Mouse (Mus musculus) neural tube, embryonic 12.5 days (tissue): ENCODE measurements around the gene Nim1k. TPM values are rescaled to one million over a fixed set of nuclear protein-coding genes. Genes with fewer than 3 reads are reported as not detected.
A peak's percentile ranks its signal among the peaks of the same experiment; 100 is the strongest.

Source experiments
- ATAC-seq: fragments of 200-750 bp; cut with Nextera tagmentation; 2 replicates; pipeline ENCODE4 v1.8.0; 2017; ENCODE audit warnings: low read depth, mild to moderate bottlenecking, moderate TSS enrichment, moderate library complexity; ENCODE audit not compliant: low FRiP score
- H3K27ac ChIP-seq: fragments of 300-500 bp; sonication (generic); 2 replicates; pipeline ENCODE4 v1.5.1; 2016
- H3K27me3 ChIP-seq: fragments of 300-500 bp; sonication (generic); replicated peaks from 2 replicates; pipeline ENCODE4 v1.6.1; 2016; ENCODE audit warnings: mild to moderate bottlenecking
- H3K36me3 ChIP-seq: fragments of 300-500 bp; sonication (generic); 2 replicates; pipeline ENCODE4 v1.6.1; 2016; ENCODE audit warnings: mild to moderate bottlenecking
- H3K4me1 ChIP-seq: fragments of 300-500 bp; sonication (generic); 2 replicates; pipeline ENCODE4 v1.6.1; 2016
- H3K4me2 ChIP-seq: fragments of 300-500 bp; sonication (generic); replicated peaks from 2 replicates; pipeline ENCODE4 v1.6.1; 2016; ENCODE audit warnings: mild to moderate bottlenecking
- H3K4me3 ChIP-seq: fragments of 300-500 bp; sonication (generic); 2 replicates; pipeline ENCODE4 v1.5.1; 2016
- H3K9ac ChIP-seq: fragments of 300-500 bp; sonication (generic); 2 replicates; pipeline ENCODE4 v1.6.1; 2016; ENCODE audit warnings: mild to moderate bottlenecking
- H3K9me3 ChIP-seq: fragments of 300-500 bp; sonication (generic); 2 replicates; pipeline ENCODE4 v1.6.1; 2016; ENCODE audit warnings: mild to moderate bottlenecking
- WGBS: fragments of 180-500 bp; shearing (Covaris S2); methylation state at CpG from one replicate; pipeline ENCODE4 v1.1.7; 2016; 5-methylcytosine and 5-hydroxymethylcytosine counted together
- polyA plus RNA-seq: library from polyadenylated mRNA; unstranded; fragments of >200 nt; fragmentation: Nextera tagmentation; extraction: Ambion mirVana; gene quantifications from 2 replicates; pipeline ENCODE4 v1.2.1, GENCODE M21; 2016

Nim1k gene
- polyA plus RNA-seq, 1 experiment from 2014 or later, result 1.9 TPM

- no peak for ATAC-seq
- H3K27ac ChIP-seq, result no peak overlapping the region
- no peaks in the 10 kb centered on the region for H3K36me3 ChIP-seq
- peak overlapping the region; percentile 82 for H3K4me2 ChIP-seq
- no peaks in the 10 kb centered on the region for H3K27me3 ChIP-seq
- 40% methylated on average over 3 of the region's 3 CpGs for WGBS
- H3K9me3 ChIP-seq, result no peaks in the 10 kb centered on the region
- H3K9ac ChIP-seq, result no peak overlapping the region
- H3K4me3 ChIP-seq, result peak overlapping the region; percentile 52; the same call in 1 of the 2 replicates
- H3K4me1 ChIP-seq, result peaks cover 20% of the 10 kb centered on the region; the same call in 1 of the 2 replicates
Observed at GRCm38 (mm10) chr13:119754635-119755020, 1.1 kb downstream of the Nim1k start.

- Histone ChIP-seq H3K27me3 (no peaks in the 10 kb centered on the region), H3K36me3 (no peaks in the 10 kb centered on the region), H3K27ac (no peak overlapping the region), H3K9ac (no peak overlapping the region), H3K4me1 (peaks cover 20% of the 10 kb centered on the region; the same call in 1 of the 2 replicates), H3K4me3 (no peak overlapping the region), H3K4me2 (0 out of 2 replicates have a peak overlapping the region, but pooled peaks have one; percentile 82), H3K9me3 (no peaks in the 10 kb centered on the region)
- WGBS, result 50% methylated on average over 9 of the region's 9 CpGs
- no peak for ATAC-seq
Observed at GRCm38 (mm10) chr13:119753859-119754634, 1.6 kb downstream of the Nim1k start.

- peaks cover 2% of the 10 kb centered on the region; the same call in 1 of the 2 replicates for H3K4me1 ChIP-seq
- H3K27me3 ChIP-seq, result no peaks in the 10 kb centered on the region
- no peak overlapping the region for H3K27ac ChIP-seq
- H3K36me3 ChIP-seq, result no peaks in the 10 kb centered on the region
- no peaks in the 10 kb centered on the region for H3K9me3 ChIP-seq
- H3K9ac ChIP-seq, result no peak overlapping the region
- no peak for ATAC-seq
- no peak overlapping the region for H3K4me3 ChIP-seq
- no peak overlapping the region for H3K4me2 ChIP-seq
- 90% methylated on average over 4 of the region's 4 CpGs for WGBS
Observed at GRCm38 (mm10) chr13:119746930-119747329, 8.8 kb downstream of the Nim1k start.

- Histone ChIP-seq H3K4me3 (no peak overlapping the region), H3K4me2 (no peak overlapping the region), H3K4me1 (peaks cover 8% of the 10 kb centered on the region; the same call in 1 of the 2 replicates), H3K9me3 (no peaks in the 10 kb centered on the region), H3K27me3 (no peaks in the 10 kb centered on the region), H3K36me3 (no peaks in the 10 kb centered on the region), H3K27ac (no peak overlapping the region), H3K9ac (no peak overlapping the region)
- WGBS, result 70% methylated on average over 3 of the region's 3 CpGs
- ATAC-seq, result no peak
Observed at GRCm38 (mm10) chr13:119743470-119743869, 12.2 kb downstream of the Nim1k start.

DNA sequence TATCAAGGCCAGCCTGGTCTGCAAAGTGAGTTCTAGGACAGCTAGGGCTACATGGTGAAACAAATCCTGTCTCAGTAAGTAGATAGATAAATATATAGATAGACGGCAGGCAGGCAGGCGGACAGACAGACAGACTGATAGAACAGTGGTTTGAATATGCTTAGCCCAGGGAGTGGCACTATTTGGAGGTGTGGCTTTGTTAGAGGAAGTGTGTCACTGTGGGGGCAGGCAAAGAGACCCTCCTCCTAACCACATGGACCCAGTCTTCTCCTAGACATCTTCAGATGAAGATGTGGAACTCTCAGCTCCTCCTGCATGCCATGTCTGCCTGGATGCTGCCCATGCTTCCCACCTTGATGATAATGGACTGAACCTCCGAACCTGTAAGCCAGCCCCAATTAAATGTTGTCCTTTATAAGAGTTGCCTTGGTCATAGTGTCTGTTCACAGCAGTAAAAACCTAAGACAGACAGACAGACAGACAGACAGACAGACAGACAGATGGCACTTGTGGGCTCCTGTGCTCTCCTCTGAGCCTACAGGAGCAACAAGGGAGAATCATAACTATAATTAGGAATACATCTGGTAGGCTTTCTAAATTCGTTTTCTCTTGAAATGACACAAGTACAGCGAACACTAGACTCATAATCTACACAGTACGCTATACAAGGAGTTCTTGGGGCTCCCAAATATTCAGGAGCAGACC, 12.8 kb downstream of the Nim1k start:
- Histone ChIP-seq H3K4me3 (no peak overlapping the region), H3K9me3 (no peaks in the 10 kb centered on the region), H3K4me1 (peaks cover 8% of the 10 kb centered on the region; the same call in 1 of the 2 replicates), H3K27me3 (no peaks in the 10 kb centered on the region), H3K4me2 (no peak overlapping the region), H3K36me3 (no peaks in the 10 kb centered on the region), H3K27ac (no peak overlapping the region), H3K9ac (no peak overlapping the region)
- no peak; the same call in 1 of the 2 replicates for ATAC-seq
- WGBS, result 87% methylated on average over 6 of the region's 6 CpGs

DNA sequence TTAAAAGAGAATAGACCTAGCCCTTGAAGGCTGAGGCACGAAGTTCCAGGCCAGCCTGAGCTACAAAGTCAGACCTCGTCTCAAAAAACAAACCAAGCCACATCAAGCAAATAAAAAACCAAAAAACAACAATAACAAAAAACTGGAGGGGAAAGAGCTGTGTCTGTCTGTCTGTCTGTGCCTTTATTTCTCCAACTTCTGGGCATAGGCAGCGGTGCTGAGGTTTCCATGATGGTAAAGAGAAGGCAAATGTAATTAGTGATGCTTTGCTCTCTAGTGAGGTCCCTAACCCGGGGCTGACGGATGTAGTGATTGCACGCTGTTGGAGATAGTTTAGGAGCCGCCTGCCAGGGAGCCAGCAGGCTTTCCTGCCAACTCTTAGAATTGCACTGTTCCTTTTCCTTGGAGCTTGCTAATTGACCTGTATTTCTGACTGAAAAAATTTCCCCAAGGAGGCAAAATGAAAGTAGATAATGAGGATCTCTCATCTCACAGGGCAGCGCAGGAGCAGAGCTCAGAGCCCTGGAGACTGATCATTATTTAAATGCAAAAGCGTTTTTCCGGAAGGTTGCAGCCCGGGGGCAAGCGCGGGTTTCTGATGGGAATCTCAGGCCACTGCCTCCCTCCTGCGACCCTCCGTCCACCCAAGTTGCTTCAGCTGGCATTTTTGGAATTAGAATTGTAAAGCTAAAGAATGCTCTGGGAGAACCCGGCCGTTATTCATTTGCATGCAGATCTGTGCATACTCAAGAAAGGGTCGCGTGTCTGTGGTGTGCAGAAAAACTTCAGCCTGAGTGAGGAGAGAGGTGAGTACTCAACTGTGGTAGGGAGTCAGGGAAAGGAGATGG, 14.1 kb downstream of the Nim1k start:
- Histone ChIP-seq H3K9ac (0 out of 2 replicates have a peak overlapping the region, but pooled peaks have one; percentile 22), H3K4me2 (peak overlapping the region; percentile 54), H3K36me3 (no peaks in the 10 kb centered on the region), H3K27ac (no peak overlapping the region), H3K27me3 (no peaks in the 10 kb centered on the region), H3K9me3 (no peaks in the 10 kb centered on the region), H3K4me1 (peaks cover 8% of the 10 kb centered on the region; the same call in 1 of the 2 replicates), H3K4me3 (peak overlapping the region; percentile 7; the same call in 1 of the 2 replicates)
- WGBS, result 3% methylated on average over 19 of the region's 19 CpGs
- peak; percentile 51; the same call in 1 of the 2 replicates for ATAC-seq

GRCm38 (mm10) chr13:119731448-119731847, 24.2 kb downstream of the Nim1k start:
- no peak overlapping the region for H3K4me2 ChIP-seq

DNA sequence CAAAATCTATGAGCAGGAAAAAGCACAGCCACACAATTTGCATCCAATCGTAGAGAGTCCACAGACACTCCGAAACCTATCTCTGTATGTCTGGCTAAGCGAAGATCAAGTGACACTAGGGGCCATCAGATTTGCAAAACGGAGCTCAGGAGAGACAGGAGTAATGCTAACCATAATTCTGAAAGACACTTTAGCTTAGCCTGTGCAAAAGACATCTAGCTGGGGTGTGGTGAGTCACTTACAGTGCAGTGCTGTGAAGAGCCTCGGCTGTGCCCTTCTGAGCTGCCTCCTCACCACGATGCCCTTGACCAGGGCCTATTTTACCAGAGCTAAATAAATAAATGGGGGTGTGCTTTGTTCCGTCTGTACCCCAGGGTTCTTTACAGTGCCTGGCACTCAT, 26.3 kb downstream of the Nim1k start:
- no peaks in the 10 kb centered on the region for H3K36me3 ChIP-seq
- no peak for ATAC-seq
- no peaks in the 10 kb centered on the region for H3K9me3 ChIP-seq
- H3K27ac ChIP-seq, result no peak overlapping the region
- no peak overlapping the region for H3K4me2 ChIP-seq
- no peaks in the 10 kb centered on the region for H3K27me3 ChIP-seq
- no peak overlapping the region for H3K4me3 ChIP-seq
- 90% methylated on average over 7 of the region's 7 CpGs for WGBS
- no peaks in the 10 kb centered on the region for H3K4me1 ChIP-seq
- no peak overlapping the region for H3K9ac ChIP-seq

More at GRCm38 (mm10) chr13:119731448-119731847, 24.2 kb downstream of the Nim1k start:
- ATAC-seq, result peak; percentile 34; the same call in 1 of the 2 replicates
- Histone ChIP-seq H3K9ac (no peak overlapping the region), H3K4me3 (no peak overlapping the region), H3K27ac (no peak overlapping the region), H3K9me3 (no peaks in the 10 kb centered on the region), H3K27me3 (no peaks in the 10 kb centered on the region), H3K36me3 (no peaks in the 10 kb centered on the region), H3K4me1 (no peaks in the 10 kb centered on the region)
- 19% methylated on average over 6 of the region's 6 CpGs for WGBS

DNA sequence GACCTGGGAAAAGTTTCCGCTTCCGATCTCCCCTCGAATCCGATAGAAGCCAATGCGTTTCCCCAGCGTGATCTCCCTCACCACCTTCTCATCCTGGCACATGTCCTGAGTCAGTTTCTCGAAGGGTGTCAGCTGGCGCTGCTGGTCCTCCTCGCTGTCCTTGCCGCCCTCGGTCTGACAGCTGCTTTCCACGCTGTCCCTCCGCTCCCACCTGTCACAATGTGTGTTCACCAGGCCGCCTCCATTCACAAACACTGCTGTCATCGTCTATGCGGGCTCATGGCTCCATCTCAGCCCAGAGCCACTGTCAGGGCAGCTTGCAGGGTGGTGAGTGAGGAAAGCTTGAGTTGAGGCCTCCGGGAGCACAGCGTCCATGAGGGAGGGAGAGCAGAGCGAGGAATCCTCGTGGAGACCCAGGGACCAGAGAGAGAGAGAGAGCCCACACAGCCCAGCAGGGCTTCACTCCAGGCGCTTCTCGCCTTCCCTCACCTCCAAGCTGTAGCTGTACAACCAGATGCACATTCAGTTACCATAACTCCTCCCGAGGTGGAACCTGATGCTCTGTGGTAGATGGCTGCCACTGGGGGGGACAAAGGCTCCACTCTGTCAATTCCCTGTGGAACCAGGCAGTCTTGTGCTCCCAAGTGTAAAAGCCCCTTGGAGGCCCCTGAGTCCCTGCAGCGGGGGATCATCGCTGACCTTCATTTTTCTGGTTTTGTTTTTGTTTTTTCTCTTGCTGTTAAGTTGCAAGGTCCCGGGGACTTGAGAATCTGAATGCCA, 27.9 kb downstream of the Nim1k start:
- Histone ChIP-seq H3K4me1 (no peaks in the 10 kb centered on the region), H3K9ac (no peak overlapping the region), H3K4me2 (no peak overlapping the region), H3K4me3 (no peak overlapping the region), H3K27ac (no peak overlapping the region), H3K27me3 (no peaks in the 10 kb centered on the region), H3K9me3 (no peaks in the 10 kb centered on the region), H3K36me3 (no peaks in the 10 kb centered on the region)
- WGBS, result 76% methylated on average over 26 of the region's 26 CpGs
- ATAC-seq, result no peak

GRCm38 (mm10) chr13:119724541-119724940, 31.1 kb downstream of the Nim1k start:
- H3K36me3 ChIP-seq, result no peaks in the 10 kb centered on the region
- no peak for ATAC-seq
- H3K4me3 ChIP-seq, result no peak overlapping the region
- no peak overlapping the region for H3K27ac ChIP-seq
- H3K4me1 ChIP-seq, result no peaks in the 10 kb centered on the region
- no peak overlapping the region for H3K9ac ChIP-seq
- H3K4me2 ChIP-seq, result no peak overlapping the region
- H3K27me3 ChIP-seq, result no peaks in the 10 kb centered on the region
- H3K9me3 ChIP-seq, result no peaks in the 10 kb centered on the region
- WGBS, result 89% methylated on average over 7 of the region's 7 CpGs

- H3K27ac ChIP-seq, result no peak overlapping the region
- H3K4me3 ChIP-seq, result no peak overlapping the region
- H3K27me3 ChIP-seq, result no peaks in the 10 kb centered on the region
- no peak for ATAC-seq
- no peaks in the 10 kb centered on the region for H3K4me1 ChIP-seq
- H3K4me2 ChIP-seq, result no peak overlapping the region
- WGBS, result 88% methylated on average over 5 of the region's 5 CpGs
- no peak overlapping the region for H3K9ac ChIP-seq
- H3K9me3 ChIP-seq, result no peaks in the 10 kb centered on the region
- H3K36me3 ChIP-seq, result no peaks in the 10 kb centered on the region
Observed at GRCm38 (mm10) chr13:119723368-119723767, 32.3 kb downstream of the Nim1k start.
